Mouse (Mus musculus): ENCODE measurements around the gene Fgf4.

Fgf4 gene

DNA sequence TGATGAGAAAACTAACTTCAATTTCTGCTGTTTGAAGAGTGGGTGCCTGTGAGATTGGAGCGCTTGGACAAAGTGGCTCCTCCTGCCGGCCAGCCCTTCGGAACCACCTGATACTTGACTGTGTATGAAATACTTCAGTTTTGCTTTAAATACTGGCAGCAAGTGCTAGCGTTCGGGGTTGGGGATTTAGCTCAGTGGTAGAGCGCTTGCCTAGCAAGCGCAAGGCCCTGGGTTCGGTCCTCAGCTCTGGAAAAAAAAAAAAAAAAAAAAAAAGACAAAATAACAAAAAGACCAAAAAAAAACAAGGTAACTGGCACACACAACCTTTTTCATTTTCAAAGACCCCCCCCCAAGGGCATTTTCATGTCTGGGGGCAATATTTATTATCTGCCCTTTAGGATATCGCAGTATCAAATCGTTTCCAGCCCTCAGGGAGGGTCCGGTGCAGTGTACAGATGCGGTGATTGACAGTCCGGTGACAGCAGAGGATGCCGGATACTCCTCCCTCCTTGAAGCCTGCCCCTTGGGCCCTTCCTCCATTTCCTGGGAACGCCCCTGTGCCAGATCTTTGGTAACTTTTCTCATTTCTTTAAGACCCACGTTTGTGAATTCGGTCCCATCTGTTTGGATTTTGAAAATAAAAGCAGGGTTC is 67.3 kb downstream of the Fgf4 start:
- DNase-seq = no peak

All from cerebellum, adult 11 months (tissue).